Mouse (Mus musculus) hindbrain, embryonic 16.5 days (tissue): ENCODE data around the gene Pcbp3. TPM values are rescaled to one million over a fixed set of nuclear protein-coding genes. Genes with fewer than 3 reads are reported as not detected.
"Not testable (repeated sequence)": the region's sequence is repeated elsewhere in the genome, so short reads cannot be mapped to it uniquely, and the experiment has no call there.

Source experiments
- ATAC-seq: fragments of 200-750 bp; cut with Nextera tagmentation; 2 replicates; pipeline ENCODE4 v1.8.0; 2017; ENCODE audit warnings: moderate TSS enrichment, moderate library complexity
- H3K27ac ChIP-seq: fragments of 300-500 bp; sonication (generic); 2 replicates; pipeline ENCODE4 v1.5.1; 2014; ENCODE audit warnings: low read depth, mild to moderate bottlenecking, control low read depth, low read length, moderate library complexity
- H3K27me3 ChIP-seq: fragments of 300-500 bp; sonication (generic); replicated peaks from 2 replicates; pipeline ENCODE4 v1.6.1; 2014; ENCODE audit warnings: low read length; ENCODE audit not compliant: control insufficient read depth, insufficient read depth
- H3K36me3 ChIP-seq: fragments of 300-500 bp; sonication (generic); 2 replicates; pipeline ENCODE4 v1.6.1; 2014; ENCODE audit warnings: mild to moderate bottlenecking, low read length, moderate library complexity, mixed read lengths; ENCODE audit not compliant: control insufficient read depth, insufficient read depth
- H3K4me1 ChIP-seq: fragments of 300-500 bp; sonication (generic); 2 replicates; pipeline ENCODE4 v1.6.1; 2014; ENCODE audit warnings: low read depth, low read length; ENCODE audit not compliant: control insufficient read depth, insufficient read depth
- H3K4me2 ChIP-seq: fragments of 300-500 bp; sonication (generic); 2 replicates; pipeline ENCODE4 v1.6.1; 2014; ENCODE audit warnings: mild to moderate bottlenecking, low read length, control low read depth, moderate library complexity
- H3K4me3 ChIP-seq: fragments of 300-500 bp; sonication (generic); 2 replicates; pipeline ENCODE4 v1.5.1; 2014; ENCODE audit warnings: mild to moderate bottlenecking, low read length, control low read depth, moderate library complexity
- H3K9ac ChIP-seq: fragments of 300-500 bp; sonication (generic); 2 replicates; pipeline ENCODE4 v1.6.1; 2014; ENCODE audit warnings: low read depth, mild to moderate bottlenecking, control low read depth, low read length, moderate library complexity
- H3K9me3 ChIP-seq: fragments of 300-500 bp; sonication (generic); 2 replicates; pipeline ENCODE4 v1.6.1; 2014; ENCODE audit warnings: mild to moderate bottlenecking, low read length, moderate library complexity; ENCODE audit not compliant: control insufficient read depth
- WGBS: fragments of 180-500 bp; shearing (Covaris S2); extraction: QIAGEN DNeasy Blood & Tissue Kit; methylation state at CpG from one replicate; pipeline ENCODE4 v1.1.7; 2014; 5-methylcytosine and 5-hydroxymethylcytosine counted together
- polyA plus RNA-seq: library from polyadenylated mRNA; unstranded; fragments of >200 nt; fragmentation: Nextera tagmentation; extraction: Ambion mirVana; gene quantifications from 2 replicates; pipeline ENCODE4 v1.2.1, GENCODE M21; 2015

Pcbp3 gene
- polyA plus RNA-seq, 1 experiment from 2014 or later, result 95.5 TPM

- Histone ChIP-seq H3K4me1 (no peaks in the 10 kb centered on the region), H3K4me3 (no peak overlapping the region), H3K9ac (no peak overlapping the region), H3K27me3 (no peaks in the 10 kb centered on the region), H3K4me2 (no peak overlapping the region), H3K36me3 (no peaks in the 10 kb centered on the region), H3K27ac (no peak overlapping the region), H3K9me3 (peaks cover 3% of the 10 kb centered on the region; the same call in 1 of the 2 replicates)
- no peak for ATAC-seq
- 92% methylated on average over 3 of the region's 3 CpGs for WGBS
Observed at GRCm38 (mm10) chr10:76753640-76754039, 208.0 kb downstream of the Pcbp3 start.

DNA sequence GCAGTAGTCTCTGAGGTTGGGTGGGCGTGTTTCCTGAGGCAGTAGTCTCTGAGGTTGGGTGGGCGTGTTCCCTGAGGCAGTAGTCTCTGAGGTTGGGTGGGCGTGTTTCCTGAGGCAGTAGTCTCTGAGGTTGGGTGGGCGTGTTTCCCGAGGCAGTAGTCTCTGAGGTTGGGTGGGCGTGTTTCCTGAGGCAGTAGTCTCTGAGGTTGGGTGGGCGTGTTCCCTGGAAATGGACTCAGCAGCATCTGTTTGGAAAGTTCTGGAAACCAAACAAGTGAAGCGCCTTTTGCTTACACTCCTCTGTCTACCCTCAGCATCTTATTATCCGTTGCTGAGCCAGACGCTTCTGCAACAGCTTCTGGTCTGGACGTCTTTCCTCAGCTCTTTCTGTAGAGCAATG is 217.4 kb downstream of the Pcbp3 start:
- not testable (repeated sequence) for H3K9ac ChIP-seq
- WGBS, result 65% methylated on average over 10 of the region's 11 CpGs

DNA sequence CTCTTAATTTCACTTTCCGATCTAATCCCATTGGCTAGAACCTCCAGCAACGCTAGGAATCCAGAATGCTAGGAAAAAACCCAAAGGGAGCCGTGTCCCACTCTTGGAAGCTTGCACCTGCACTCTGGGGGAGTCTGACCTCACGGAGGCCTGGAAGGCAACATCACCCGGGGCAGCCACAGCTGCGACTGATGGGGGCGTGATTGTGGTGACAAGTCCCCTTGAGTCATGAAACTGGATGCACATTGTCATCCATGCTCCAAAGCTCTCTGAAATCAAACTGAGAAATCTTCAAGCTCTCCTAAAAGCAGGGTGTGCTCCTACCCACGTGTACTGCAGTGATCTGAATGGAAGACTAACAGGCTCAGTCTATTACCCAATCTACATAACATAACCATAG is 224.9 kb downstream of the Pcbp3 start:
- H3K36me3 ChIP-seq, result no peaks in the 10 kb centered on the region
- H3K27ac ChIP-seq, result no peak overlapping the region
- H3K4me3 ChIP-seq, result no peak overlapping the region
- H3K4me2 ChIP-seq, result no peak overlapping the region
- H3K9me3 ChIP-seq, result no peaks in the 10 kb centered on the region
- H3K4me1 ChIP-seq, result peaks cover 11% of the 10 kb centered on the region
- H3K9ac ChIP-seq, result no peak overlapping the region
- 61% methylated on average over 8 of the region's 8 CpGs for WGBS
- no peak for ATAC-seq
- no peaks in the 10 kb centered on the region for H3K27me3 ChIP-seq

More for the DNA sequence above, 217.4 kb downstream of the Pcbp3 start:
- not testable (repeated sequence) for H3K4me1 ChIP-seq, H3K9me3 ChIP-seq, H3K27ac ChIP-seq, H3K4me3 ChIP-seq, H3K27me3 ChIP-seq, H3K4me2 ChIP-seq, ATAC-seq, H3K36me3 ChIP-seq

- Histone ChIP-seq H3K9ac (no peak overlapping the region), H3K27me3 (no peaks in the 10 kb centered on the region), H3K4me3 (no peak overlapping the region), H3K9me3 (no peaks in the 10 kb centered on the region), H3K4me2 (no peak overlapping the region), H3K36me3 (no peaks in the 10 kb centered on the region), H3K27ac (no peak overlapping the region), H3K4me1 (peaks cover 11% of the 10 kb centered on the region)
- 4% methylated on average over 4 of the region's 4 CpGs for WGBS
- ATAC-seq, result peak; percentile 81
Observed at GRCm38 (mm10) chr10:76734979-76735378, 226.7 kb downstream of the Pcbp3 start.

- H3K4me2 ChIP-seq, result peak overlapping the region; percentile 27
- no peaks in the 10 kb centered on the region for H3K27me3 ChIP-seq
- H3K9ac ChIP-seq, result no peak overlapping the region
- H3K36me3 ChIP-seq, result no peaks in the 10 kb centered on the region
- no peak overlapping the region for H3K4me3 ChIP-seq
- ATAC-seq, result no peak
- H3K9me3 ChIP-seq, result no peaks in the 10 kb centered on the region
- peak overlapping the region; percentile 9; the same call in 1 of the 2 replicates for H3K27ac ChIP-seq
- WGBS, result 30% methylated on average over 3 of the region's 3 CpGs
- peaks cover 11% of the 10 kb centered on the region for H3K4me1 ChIP-seq
Observed at GRCm38 (mm10) chr10:76733677-76734068, 228.0 kb downstream of the Pcbp3 start.

DNA sequence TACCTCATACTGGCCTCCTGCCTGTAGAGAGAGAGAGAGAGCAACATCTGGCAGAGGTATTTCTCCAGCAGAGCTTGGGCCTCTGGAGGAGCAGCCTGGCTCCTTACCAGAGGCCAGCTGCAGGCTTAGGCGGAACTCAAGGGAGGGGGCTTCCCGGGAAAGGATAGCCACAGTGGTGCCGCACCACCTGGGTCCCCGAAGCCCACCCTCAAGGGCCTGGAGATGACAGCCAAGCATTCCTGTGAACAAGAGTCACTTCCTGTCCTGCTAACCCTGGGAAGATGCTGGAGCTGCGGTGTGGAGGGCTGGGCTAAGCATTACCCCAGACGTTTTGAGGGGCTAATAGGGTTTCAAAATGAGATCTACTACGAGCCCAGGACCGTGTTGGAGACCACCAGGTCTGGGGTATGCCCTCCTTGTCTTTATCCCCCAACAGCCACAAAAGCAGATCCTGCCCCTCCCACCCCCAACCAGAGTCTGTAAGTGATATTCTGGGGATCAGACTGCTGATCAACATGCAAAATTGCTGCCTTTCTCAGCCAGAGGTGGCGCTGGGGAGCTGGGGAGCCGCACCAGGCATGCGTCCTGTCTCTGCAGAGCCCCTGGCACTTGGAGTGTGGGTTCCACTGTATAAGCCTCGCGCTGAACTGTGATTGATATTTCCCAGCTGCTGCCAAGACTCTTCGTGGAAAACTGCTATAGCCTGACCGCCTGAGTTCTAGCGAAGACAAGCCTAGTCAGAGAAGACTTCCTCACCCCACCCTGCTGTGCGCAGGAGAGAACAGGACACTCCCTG is 228.6 kb downstream of the Pcbp3 start:
- Histone ChIP-seq H3K36me3 (no peaks in the 10 kb centered on the region), H3K4me2 (peak overlapping the region; percentile 27), H3K4me1 (peaks cover 11% of the 10 kb centered on the region), H3K27ac (peak overlapping the region; percentile 9; the same call in 1 of the 2 replicates), H3K4me3 (no peak overlapping the region), H3K9me3 (no peaks in the 10 kb centered on the region), H3K9ac (peak overlapping the region; percentile 41), H3K27me3 (no peaks in the 10 kb centered on the region)
- peak; percentile 85 for ATAC-seq
- WGBS, result 15% methylated on average over 17 of the region's 17 CpGs

DNA sequence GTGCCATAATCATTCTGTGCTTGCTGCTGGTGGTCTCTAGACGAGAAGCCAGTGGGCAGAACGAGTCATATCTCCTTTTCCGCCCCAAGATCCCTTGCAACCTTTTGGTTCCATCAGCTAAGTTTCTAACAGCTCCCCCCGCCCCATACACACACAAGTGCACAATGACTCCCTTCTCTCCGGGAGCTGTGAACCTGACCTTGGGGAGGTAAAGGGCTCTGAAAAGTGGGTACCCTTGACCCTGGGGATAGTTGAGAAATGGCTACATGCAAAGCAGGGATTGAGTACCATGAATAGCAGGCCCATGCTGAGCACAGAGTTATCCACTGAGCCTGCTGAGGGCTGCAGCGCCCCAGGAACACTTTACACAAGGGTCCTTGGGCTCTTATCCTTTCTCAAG is 229.3 kb downstream of the Pcbp3 start:
- Histone ChIP-seq H3K27ac (0 out of 2 replicates have a peak overlapping the region, but pooled peaks have one; percentile 15), H3K9ac (no peak overlapping the region; the same call in 1 of the 2 replicates)
- 65% methylated on average over 6 of the region's 6 CpGs for WGBS

GRCm38 (mm10) chr10:76731621-76732239 is 230.0 kb downstream of the Pcbp3 start:
- H3K9me3 ChIP-seq, result no peaks in the 10 kb centered on the region
- H3K4me2 ChIP-seq, result no peak overlapping the region
- 0 out of 2 replicates have a peak overlapping the region, but pooled peaks have one; percentile 15 for H3K27ac ChIP-seq
- H3K36me3 ChIP-seq, result no peaks in the 10 kb centered on the region
- H3K27me3 ChIP-seq, result no peaks in the 10 kb centered on the region
- H3K9ac ChIP-seq, result no peak overlapping the region
- H3K4me1 ChIP-seq, result peaks cover 11% of the 10 kb centered on the region
- H3K4me3 ChIP-seq, result no peak overlapping the region
- 64% methylated on average over 20 of the region's 20 CpGs for WGBS
- ATAC-seq, result no peak

More for the DNA sequence above, 229.3 kb downstream of the Pcbp3 start:
- H3K36me3 ChIP-seq, result no peaks in the 10 kb centered on the region
- H3K9me3 ChIP-seq, result no peaks in the 10 kb centered on the region
- no peak for ATAC-seq
- H3K4me2 ChIP-seq, result no peak overlapping the region
- no peak overlapping the region for H3K4me3 ChIP-seq
- H3K4me1 ChIP-seq, result peaks cover 11% of the 10 kb centered on the region
- no peaks in the 10 kb centered on the region for H3K27me3 ChIP-seq
